Mouse (Mus musculus): ENCODE results near the gene Erich3. TPM values are rescaled to one million over a fixed set of nuclear protein-coding genes. Genes with fewer than 3 reads are reported as not detected.

Gene Erich3
- total RNA-seq (2012; rRNA removed) (not detected in 2 replicates), polyA plus RNA-seq (2012; ENCODE audit: insufficient read depth in 1 of 2, insufficient read length in 2 of 2, low read depth in 1 of 2, low replicate concordance in 2 of 2, missing spikeins in 1 of 2) (not detected)

- Histone ChIP-seq H3K27ac (ENCODE audit: control insufficient read depth, low read depth, low read length) (no peak within 1 kb of the TSS), H3K79me2 (ENCODE audit: control insufficient read depth, insufficient read depth, low read length, poor library complexity) (no peaks in the 10 kb centered on the region), H3K9ac (ENCODE audit: control insufficient read depth, low read depth, low read length, poor library complexity, severe bottlenecking) (no peak within 1 kb of the TSS), H3K4me1 (ENCODE audit: control insufficient read depth in 1 of 2, insufficient read depth in 2 of 2, low read length in 2 of 2) (no peaks in the 10 kb centered on the region), H3K36me3 (ENCODE audit: control insufficient read depth in 1 of 2, insufficient read depth in 2 of 2, low read length in 2 of 2) (no peaks in the 10 kb centered on the region), H3K27me3 (ENCODE audit: control insufficient read depth in 1 of 2, insufficient read depth in 2 of 2, low read length in 2 of 2) (no peaks in the 10 kb centered on the region), H3K4me3 (ENCODE audit: control insufficient read depth in 1 of 2, insufficient read depth in 1 of 2, low read depth in 2 of 2, low read length in 2 of 2) (no peak within 1 kb of the TSS), H3K9me3 (replicated peaks; ENCODE audit: insufficient read depth, low read length) (no peaks in the 10 kb centered on the region)
- TF ChIP-seq CHD1 (IDR thresholded peaks at IDR 0.05; ENCODE audit: low read depth, low read length), result no peak
- TF ChIP-seq MXI1 (IDR thresholded peaks at IDR 0.05; ENCODE audit: low read depth, low read length), result no peak
- TF ChIP-seq MYB (IDR thresholded peaks at IDR 0.05; ENCODE audit: low read depth, low read length), result no peak
- no peak for TF ChIP-seq KAT2A (conservative IDR thresholded peaks at IDR 0.05; ENCODE audit: low read depth, low read length)
- TF ChIP-seq RCOR1 (IDR thresholded peaks at IDR 0.05; ENCODE audit: low read depth, low read length), result no peak
- TF ChIP-seq HCFC1 (IDR thresholded peaks at IDR 0.05; ENCODE audit: low read depth, low read length), result no peak
- TF ChIP-seq TAL1 (IDR thresholded peaks at IDR 0.05; ENCODE audit: low read length), result no peak
- no peak for TF ChIP-seq MAX (IDR thresholded peaks at IDR 0.05; ENCODE audit: low read length)
- no peak for TF ChIP-seq USF1 (IDR thresholded peaks at IDR 0.05; ENCODE audit: low read depth, low read length)
- no peak for TF ChIP-seq MAZ (IDR thresholded peaks at IDR 0.05; ENCODE audit: low read depth, low read length)
- TF ChIP-seq GABPA (IDR thresholded peaks at IDR 0.05; ENCODE audit: low read depth, low read length), result no peak
- TF ChIP-seq MYC (IDR thresholded peaks at IDR 0.05; ENCODE audit: low read depth, low read length), result no peak
- no peak for TF ChIP-seq ELF1 (IDR thresholded peaks at IDR 0.05; ENCODE audit: low read depth, low read length)
- TF ChIP-seq CHD2 (IDR thresholded peaks at IDR 0.05; ENCODE audit: low read length), result no peak
- no peak for TF ChIP-seq UBTF (IDR thresholded peaks at IDR 0.05; ENCODE audit: borderline replicate concordance, insufficient read depth, low read depth, low read length)
- no peak for TF ChIP-seq MEF2A (IDR thresholded peaks at IDR 0.05; ENCODE audit: extremely low read depth, insufficient replicate concordance, low read depth, low read length, poor library complexity, severe bottlenecking)
- TF ChIP-seq ZC3H11A (IDR thresholded peaks at IDR 0.05; ENCODE audit: low read depth, low read length), result no peak
- DNase-seq (ENCODE audit: low read depth, low spot score), result no peak
Measured at GRCm38 (mm10) chr3:154663545-154663944, at the start of gene Erich3. TSS of gene Erich3 (plus strand) at chr3:154663859.

DNA sequence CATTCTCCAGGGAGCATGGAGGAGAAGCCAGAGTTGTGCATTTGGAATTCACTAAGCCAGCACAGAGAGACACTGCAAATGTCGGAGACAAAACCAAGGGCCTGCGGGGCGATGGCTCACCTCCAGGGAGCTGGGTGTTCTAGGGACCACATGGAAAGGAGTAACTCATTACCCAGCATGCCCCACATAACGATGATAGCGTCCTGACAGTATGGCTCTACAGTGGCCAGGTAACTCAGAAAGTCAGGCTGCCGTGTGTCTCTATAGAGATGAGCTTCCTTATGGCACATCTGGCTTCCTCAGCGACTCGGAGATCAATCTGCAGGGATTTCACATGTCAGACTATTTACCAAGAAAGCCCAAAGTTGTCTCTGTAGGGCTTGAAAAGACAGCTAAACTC, 48.9 kb upstream of the Erich3 start:
- no peaks in the 10 kb centered on the region for H3K9me3 ChIP-seq (replicated peaks; ENCODE audit: insufficient read depth, low read length)
- H3K79me2 ChIP-seq (ENCODE audit: control insufficient read depth, insufficient read depth, low read length, poor library complexity), result no peaks in the 10 kb centered on the region
- no peaks in the 10 kb centered on the region for H3K27me3 ChIP-seq (ENCODE audit: control insufficient read depth in 1 of 2, insufficient read depth in 2 of 2, low read length in 2 of 2)
- H3K4me1 ChIP-seq (ENCODE audit: control insufficient read depth in 1 of 2, insufficient read depth in 2 of 2, low read length in 2 of 2), result no peaks in the 10 kb centered on the region
- no peak for DNase-seq (ENCODE audit: low read depth, low spot score)
- no peak overlapping the region for H3K9ac ChIP-seq (ENCODE audit: control insufficient read depth, low read depth, low read length, poor library complexity, severe bottlenecking)
- TF ChIP-seq CTCF (IDR thresholded peaks at IDR 0.05 in 2 of 3, conservative IDR thresholded peaks at IDR 0.05 in 1 of 3; ENCODE audit: control insufficient read depth in 1 of 3, insufficient read depth in 1 of 3, low read depth in 2 of 3, low read length in 3 of 3, poor library complexity in 1 of 3, severe bottlenecking in 1 of 3) (no peak), ZKSCAN1 (IDR thresholded peaks at IDR 0.05; ENCODE audit: low read depth, low read length) (no peak), E2F4 (IDR thresholded peaks at IDR 0.05; ENCODE audit: borderline replicate concordance, low read depth, low read length) (no peak), SIN3A (IDR thresholded peaks at IDR 0.05; ENCODE audit: low read length) (no peak), ETS1 (IDR thresholded peaks at IDR 0.05; ENCODE audit: low read depth, low read length) (no peak), MYC (IDR thresholded peaks at IDR 0.05; ENCODE audit: low read depth, low read length) (no peak)
- H3K36me3 ChIP-seq (ENCODE audit: control insufficient read depth in 1 of 2, insufficient read depth in 2 of 2, low read length in 2 of 2), result no peaks in the 10 kb centered on the region; a peak in 1 of 4 replicates
- H3K4me3 ChIP-seq (ENCODE audit: control insufficient read depth in 1 of 2, insufficient read depth in 1 of 2, low read depth in 2 of 2, low read length in 2 of 2), result no peak overlapping the region
- H3K27ac ChIP-seq (ENCODE audit: control insufficient read depth, low read depth, low read length), result no peak overlapping the region

Data from MEL (cell line).